ENCODE assay signal across 9 mouse cellular contexts in genomic region chr2:91312578-91313311, GRCm38 (mm10). TPM values are rescaled to one million over a fixed set of nuclear protein-coding genes. Genes with fewer than 3 reads are reported as not detected.
DNase-seq lines count a peak whose midpoint lies in the region; ATAC-seq lines count a peak whose summit lies in the region.
"Had no signal": no experiment of that assay in that cellular context is flagged by ENCODE, and none has a peak within 500 bp of the region (broad histone marks: within the 10 kb centered on the region; RNA-seq: fewer than 3 reads in every experiment).

No protein-coding gene starts in this region.

- H3K4me1 ChIP-seq in stomach, embryonic 15.5 days = peaks cover 7% of the 10 kb centered on the region; the same call in 1 of the 2 replicates

- H3K27me3 ChIP-seq in stomach, embryonic 15.5 days (replicated peaks) = no peaks in the 10 kb centered on the region

- no peak overlapping the region for H3K9ac ChIP-seq in stomach, embryonic 15.5 days

- H3K9me3 ChIP-seq in stomach, embryonic 15.5 days = no peaks in the 10 kb centered on the region

- no peak overlapping the region for H3K4me3 ChIP-seq in stomach, embryonic 15.5 days (replicated peaks)

- H3K36me3 ChIP-seq in stomach, embryonic 15.5 days = no peaks in the 10 kb centered on the region

- ATAC-seq in stomach, embryonic 15.5 days (ENCODE audit: insufficient read depth, low FRiP score, low read depth) = peak; percentile 83; the same call in 1 of the 2 replicates
- ATAC-seq in megakaryocyte-erythroid progenitor cell, adult 5-6 weeks (replicated peaks; ENCODE audit: low FRiP score, low TSS enrichment, poor library complexity, severe bottlenecking) = no peak

- WGBS in stomach, embryonic 15.5 days = 51% methylated on average over 10 of the region's 10 CpGs

- H3K4me2 ChIP-seq in stomach, embryonic 15.5 days = no peak overlapping the region

- peak overlapping the region; percentile 51 for H3K27ac ChIP-seq in stomach, embryonic 15.5 days
- H3K27ac ChIP-seq: macrophage had no signal

- DNase-seq in layer of hippocampus, adult 9-11 months = peak; percentile 38
- DNase-seq in layer of hippocampus, adult 9-10 months (ENCODE audit: low spot score) = no peak
- peak; percentile 71 for DNase-seq in embryo, embryonic 10.5 days (ENCODE audit: low spot score)
- peak; percentile 43 for DNase-seq in kidney, postnatal 14 days
- no peak for DNase-seq in cerebellum, adult 18-20 months
- no peak for DNase-seq in retina, embryonic 14.5 days (ENCODE audit: low spot score)

RNA-seq across cellular contexts. Expression of gene Arfgap2, which starts 48.0 kb away (rescaled TPM):
- 71.4 and 80.2 TPM in 2 replicates for polyA plus RNA-seq in stomach, embryonic 15.5 days (2015; fragmentation: Nextera tagmentation; extraction: Ambion mirVana)
- total RNA-seq in megakaryocyte-erythroid progenitor cell, adult 5-6 weeks (2014; fragmentation: Nextera tagmentation) = 49.6 and 63.7 TPM in 2 replicates
- 30.9 and 37.1 TPM in 2 replicates for total RNA-seq in megakaryocyte-erythroid progenitor cell, adult 5-6 weeks (2017)

RNA-seq across cellular contexts. Expression of gene Pacsin3, which starts 57.0 kb away (rescaled TPM):
- polyA plus RNA-seq in stomach, embryonic 15.5 days (2015; fragmentation: Nextera tagmentation; extraction: Ambion mirVana) = 42.8 and 43.8 TPM in 2 replicates
- 0.25 TPM in 1 of 2 replicates, not detected in the other for total RNA-seq in megakaryocyte-erythroid progenitor cell, adult 5-6 weeks (2014; fragmentation: Nextera tagmentation)
- total RNA-seq in megakaryocyte-erythroid progenitor cell, adult 5-6 weeks (2017) = not detected in 2 replicates

Comparison
In these comparisons a context has a peak if more than half of its experiments do, and no peak if none do; other contexts are left out.
1. DNase-seq: peak in layer of hippocampus, adult 9-11 months (single experiment), embryo, embryonic 10.5 days (single experiment) and kidney, postnatal 14 days (single experiment); none in layer of hippocampus, adult 9-10 months (single experiment), cerebellum, adult 18-20 months (0 of 2) and retina, embryonic 14.5 days (single experiment).